Mouse (Mus musculus): Measurements from ENCODE around the gene Tmem121. TPM values are rescaled to one million over a fixed set of nuclear protein-coding genes. Genes with fewer than 3 reads are reported as not detected.

The Tmem121 gene
- polyA plus RNA-seq, 1 experiment from 2014 or later, result 1.2 TPM

DNA sequence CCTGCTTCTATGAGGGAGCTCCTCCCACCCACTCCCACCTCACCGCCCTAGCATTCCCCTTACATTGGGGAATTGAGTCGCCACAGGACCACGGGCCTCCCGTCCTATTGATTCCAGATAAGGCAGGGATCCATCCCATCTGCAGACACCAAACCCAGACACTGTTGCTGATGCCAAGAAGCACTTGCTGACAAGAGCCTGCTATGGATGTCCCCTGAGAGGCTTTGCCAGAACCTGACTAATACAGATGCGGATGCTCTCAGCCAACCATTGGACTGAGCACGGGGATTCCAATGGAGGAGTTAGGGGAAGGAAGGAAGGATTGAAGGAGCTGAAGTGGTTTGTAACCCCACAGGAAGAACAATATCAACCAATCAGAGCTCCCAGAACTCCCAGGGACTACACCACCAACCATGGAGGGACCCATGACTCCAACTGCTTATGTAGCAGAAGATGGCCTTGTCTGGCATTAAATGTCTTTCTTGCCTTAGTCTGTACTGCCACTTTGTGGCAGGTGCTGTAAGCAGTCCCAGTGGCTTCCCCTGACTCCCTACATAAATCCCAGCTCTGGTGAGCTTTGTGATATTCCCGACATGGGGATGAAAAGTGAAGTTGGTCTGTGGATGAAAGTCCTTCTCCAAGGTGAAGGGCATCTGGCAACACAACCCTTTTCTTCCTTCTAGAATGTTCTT, 19.7 kb downstream of the Tmem121 start:
- 88% methylated on average over 7 of the region's 7 CpGs for WGBS
- ATAC-seq, result no peak
- Histone ChIP-seq H3K9ac (replicated peaks; ENCODE audit: low read depth) (no peak overlapping the region), H3K4me1 (ENCODE audit: insufficient read depth, low read depth, low read length) (no peaks in the 10 kb centered on the region), H3K36me3 (ENCODE audit: insufficient read depth, low read length) (no peaks in the 10 kb centered on the region), H3K9me3 (ENCODE audit: low read length) (no peaks in the 10 kb centered on the region), H3K27me3 (replicated peaks; ENCODE audit: insufficient read depth, low read length) (no peaks in the 10 kb centered on the region), H3K27ac (ENCODE audit: low read length) (no peak overlapping the region), H3K4me2 (replicated peaks; ENCODE audit: low read depth, low read length) (no peak overlapping the region), H3K4me3 (ENCODE audit: low read depth, low read length) (no peak overlapping the region)
- TF ChIP-seq CTCF (IDR thresholded peaks at IDR 0.05), result peak; percentile 33
- TF ChIP-seq EP300 (IDR thresholded peaks at IDR 0.05), result no peak
- DNase-seq (ENCODE audit: low spot score), result no peak

- ATAC-seq (no peak), DNase-seq (ENCODE audit: low spot score) (no peak)
- Histone ChIP-seq H3K9me3 (ENCODE audit: low read length) (no peaks in the 10 kb centered on the region), H3K36me3 (ENCODE audit: insufficient read depth, low read length) (no peaks in the 10 kb centered on the region), H3K4me3 (ENCODE audit: low read depth, low read length) (no peak overlapping the region), H3K27me3 (replicated peaks; ENCODE audit: insufficient read depth, low read length) (no peaks in the 10 kb centered on the region), H3K4me1 (ENCODE audit: insufficient read depth, low read depth, low read length) (no peaks in the 10 kb centered on the region), H3K27ac (ENCODE audit: low read length) (no peak overlapping the region), H3K9ac (replicated peaks; ENCODE audit: low read depth) (no peak overlapping the region), H3K4me2 (replicated peaks; ENCODE audit: low read depth, low read length) (no peak overlapping the region)
- no peak for TF ChIP-seq EP300 (IDR thresholded peaks at IDR 0.05)
- TF ChIP-seq CTCF (IDR thresholded peaks at IDR 0.05), result no peak
- 65% methylated on average over 6 of the region's 6 CpGs for WGBS
Measured at GRCm38 (mm10) chr12:113207737-113208136, 22.0 kb downstream of the Tmem121 start.

DNA sequence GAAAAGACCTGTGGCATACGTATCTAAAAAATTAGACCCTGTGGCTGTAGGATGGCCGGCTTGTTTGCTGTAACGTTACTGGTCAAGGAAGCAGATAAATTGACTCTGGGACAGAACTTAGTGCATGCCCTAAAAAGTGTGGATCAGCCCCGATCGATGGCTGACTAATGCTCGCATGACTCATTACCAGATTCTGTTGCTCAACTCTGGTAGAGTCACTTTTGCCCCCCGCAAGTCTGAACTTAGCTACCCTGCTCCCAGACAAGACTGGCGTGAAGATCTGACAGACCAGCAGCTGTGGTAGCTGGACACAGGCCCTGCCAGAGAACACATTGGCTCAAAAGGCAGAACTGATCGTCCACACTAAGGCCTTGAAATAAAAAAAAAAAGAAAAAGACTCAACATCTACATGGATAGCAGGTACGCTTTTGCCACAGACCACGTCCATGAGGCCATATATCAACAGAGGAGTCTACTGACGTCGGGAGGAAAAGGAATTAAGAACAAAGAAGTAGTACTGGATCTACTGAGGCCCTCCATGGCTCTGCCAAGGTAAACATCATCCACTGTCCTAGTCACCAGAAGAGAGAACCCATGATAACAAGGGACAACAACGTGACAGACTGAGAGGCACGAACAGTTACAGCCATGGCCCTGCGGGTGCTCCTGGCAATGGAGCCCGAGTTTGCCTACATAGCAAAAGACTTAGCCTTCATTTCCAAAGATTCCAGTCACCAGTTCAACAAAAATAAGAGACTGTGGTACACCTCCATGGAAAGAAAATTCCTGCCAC, 25.1 kb downstream of the Tmem121 start:
- TF ChIP-seq CTCF (IDR thresholded peaks at IDR 0.05) (no peak), EP300 (IDR thresholded peaks at IDR 0.05) (no peak)
- no peak overlapping the region for H3K4me2 ChIP-seq (replicated peaks; ENCODE audit: low read depth, low read length)
- H3K4me1 ChIP-seq (ENCODE audit: insufficient read depth, low read depth, low read length), result no peaks in the 10 kb centered on the region
- no peak overlapping the region for H3K4me3 ChIP-seq (ENCODE audit: low read depth, low read length)
- DNase-seq (ENCODE audit: low spot score) (no peak), ATAC-seq (no peak)
- H3K36me3 ChIP-seq (ENCODE audit: insufficient read depth, low read length), result no peaks in the 10 kb centered on the region
- no peak overlapping the region for H3K9ac ChIP-seq (replicated peaks; ENCODE audit: low read depth)
- no peaks in the 10 kb centered on the region for H3K9me3 ChIP-seq (ENCODE audit: low read length)
- no peak overlapping the region for H3K27ac ChIP-seq (ENCODE audit: low read length)
- 76% methylated on average over 17 of the region's 17 CpGs for WGBS
- H3K27me3 ChIP-seq (replicated peaks; ENCODE audit: insufficient read depth, low read length), result no peaks in the 10 kb centered on the region

- no peak for DNase-seq (ENCODE audit: low spot score)
- Histone ChIP-seq H3K9me3 (ENCODE audit: low read length) (no peaks in the 10 kb centered on the region), H3K27me3 (replicated peaks; ENCODE audit: insufficient read depth, low read length) (no peaks in the 10 kb centered on the region), H3K4me3 (ENCODE audit: low read depth, low read length) (no peak overlapping the region), H3K27ac (ENCODE audit: low read length) (no peak overlapping the region), H3K9ac (replicated peaks; ENCODE audit: low read depth) (no peak overlapping the region), H3K4me1 (ENCODE audit: insufficient read depth, low read depth, low read length) (no peaks in the 10 kb centered on the region), H3K4me2 (replicated peaks; ENCODE audit: low read depth, low read length) (no peak overlapping the region), H3K36me3 (ENCODE audit: insufficient read depth, low read length) (no peaks in the 10 kb centered on the region)
- ATAC-seq, result no peak
- TF ChIP-seq CTCF (IDR thresholded peaks at IDR 0.05) (no peak), EP300 (IDR thresholded peaks at IDR 0.05) (no peak)
- 80% methylated on average over 5 of the region's 5 CpGs for WGBS
Measured at GRCm38 (mm10) chr12:113211772-113212171, 26.0 kb downstream of the Tmem121 start.

- ATAC-seq, result no peak
- WGBS, result 79% methylated on average over 10 of the region's 10 CpGs
- H3K9me3 ChIP-seq (ENCODE audit: low read length), result no peaks in the 10 kb centered on the region
Measured at GRCm38 (mm10) chr12:113212326-113212924, 26.7 kb downstream of the Tmem121 start.

DNA sequence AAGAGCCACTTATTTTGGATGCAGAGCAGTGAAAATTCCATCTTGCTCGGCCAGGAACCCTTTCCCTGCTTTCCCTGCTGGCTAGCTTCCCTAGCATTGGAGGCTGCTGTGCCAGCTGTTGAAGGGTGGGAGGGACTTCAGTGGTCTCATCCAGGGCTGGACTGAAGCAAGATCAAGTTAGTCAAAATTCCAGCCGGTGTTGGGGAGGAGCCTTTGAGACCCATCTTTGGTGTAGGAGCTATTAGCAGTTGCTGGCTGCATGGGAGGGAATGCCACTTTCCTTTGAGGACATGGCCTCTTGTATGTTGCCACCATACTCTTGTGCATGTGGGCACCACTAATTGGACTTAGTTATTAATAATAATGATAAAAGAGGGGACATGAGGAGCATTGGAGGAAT, 27.5 kb downstream of the Tmem121 start:
- TF ChIP-seq EP300 (IDR thresholded peaks at IDR 0.05) (no peak), CTCF (IDR thresholded peaks at IDR 0.05) (no peak)
- 47% methylated on average over 2 of the region's 2 CpGs for WGBS
- Histone ChIP-seq H3K27me3 (replicated peaks; ENCODE audit: insufficient read depth, low read length) (no peaks in the 10 kb centered on the region), H3K27ac (ENCODE audit: low read length) (no peak overlapping the region), H3K4me3 (ENCODE audit: low read depth, low read length) (no peak overlapping the region), H3K4me1 (ENCODE audit: insufficient read depth, low read depth, low read length) (no peaks in the 10 kb centered on the region), H3K9ac (replicated peaks; ENCODE audit: low read depth) (no peak overlapping the region), H3K36me3 (ENCODE audit: insufficient read depth, low read length) (no peaks in the 10 kb centered on the region), H3K4me2 (replicated peaks; ENCODE audit: low read depth, low read length) (no peak overlapping the region), H3K9me3 (ENCODE audit: low read length) (no peaks in the 10 kb centered on the region)
- no peak for DNase-seq (ENCODE audit: low spot score)
- no peak for ATAC-seq

More at GRCm38 (mm10) chr12:113212326-113212924, 26.7 kb downstream of the Tmem121 start:
- DNase-seq (ENCODE audit: low spot score), result no peak
- no peak overlapping the region for H3K4me2 ChIP-seq (replicated peaks; ENCODE audit: low read depth, low read length)
- no peaks in the 10 kb centered on the region for H3K27me3 ChIP-seq (replicated peaks; ENCODE audit: insufficient read depth, low read length)
- H3K9ac ChIP-seq (replicated peaks; ENCODE audit: low read depth), result no peak overlapping the region
- no peak overlapping the region for H3K27ac ChIP-seq (ENCODE audit: low read length)
- H3K36me3 ChIP-seq (ENCODE audit: insufficient read depth, low read length), result no peaks in the 10 kb centered on the region
- H3K4me3 ChIP-seq (ENCODE audit: low read depth, low read length), result no peak overlapping the region
- no peak for TF ChIP-seq CTCF (IDR thresholded peaks at IDR 0.05)
- TF ChIP-seq EP300 (IDR thresholded peaks at IDR 0.05), result no peak
- H3K4me1 ChIP-seq (ENCODE audit: insufficient read depth, low read depth, low read length), result no peaks in the 10 kb centered on the region
